Mouse (Mus musculus): ENCODE data around the gene Rab4a. TPM values are rescaled to one million over a fixed set of nuclear protein-coding genes. Genes with fewer than 3 reads are reported as not detected.

Rab4a gene
- total RNA-seq, 2 experiments from 2014 or later = 45.5 to 46.8 TPM

GRCm38 (mm10) chr8:123787254-123787897 is 18.4 kb upstream of the Rab4a start:
- DNase-seq (ENCODE audit: low spot score in 2 of 2) = no peak

DNA sequence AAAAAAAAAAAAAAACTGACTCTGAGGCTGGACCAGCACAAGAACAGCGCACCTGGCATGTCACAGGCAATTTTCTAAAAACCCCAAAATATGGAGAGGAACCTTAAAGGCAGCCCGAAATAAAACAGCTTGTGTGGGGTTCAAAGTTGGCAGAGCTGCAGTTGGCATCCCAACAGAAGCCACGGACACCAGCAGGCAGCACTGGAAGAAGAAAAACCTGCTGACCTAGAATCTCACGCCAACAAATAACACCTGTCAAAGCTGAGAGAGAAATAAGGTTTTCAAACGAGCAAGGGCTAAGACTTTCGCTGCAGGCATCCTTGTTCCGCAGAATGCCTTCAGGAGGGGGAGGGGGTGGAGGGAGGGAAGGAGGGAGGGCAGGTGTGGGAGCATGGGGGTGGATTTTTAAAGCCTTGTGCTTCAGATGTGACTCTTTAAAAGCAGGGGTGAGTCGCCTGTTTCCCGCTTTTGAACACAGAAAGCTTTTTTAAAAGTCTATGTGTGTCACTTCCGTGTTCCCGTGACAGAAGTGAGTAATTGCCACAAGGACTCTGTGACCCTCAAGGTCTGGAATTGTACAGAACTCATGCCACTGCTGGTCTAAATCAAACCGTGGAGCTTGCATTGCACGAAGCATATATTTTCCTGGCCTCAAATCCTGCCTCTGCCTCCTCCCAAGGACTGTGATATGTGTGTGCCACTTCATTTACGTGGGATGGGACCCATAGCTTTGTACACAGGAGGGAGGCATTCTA is 17.2 kb upstream of the Rab4a start:
- no peak for DNase-seq (ENCODE audit: low spot score in 2 of 2)

DNA sequence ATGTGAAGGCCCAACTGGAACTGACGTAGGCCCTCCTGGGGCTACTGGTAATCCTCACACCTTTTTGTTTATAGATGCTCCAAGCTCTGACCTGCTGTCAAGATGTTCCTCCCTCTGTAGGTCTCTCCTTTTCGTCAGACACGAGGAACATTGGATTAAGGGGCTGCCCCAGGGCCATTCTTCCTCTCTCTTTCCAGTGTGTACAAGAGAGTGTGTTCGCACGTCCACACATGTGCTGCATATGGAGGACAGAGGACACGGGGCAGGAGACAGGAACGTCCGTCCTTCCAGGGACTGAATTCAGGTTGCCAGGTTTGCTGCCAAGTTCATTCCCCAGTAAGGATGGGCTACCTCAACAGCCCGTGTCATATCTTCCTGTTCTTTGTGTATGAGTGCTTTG is 16.3 kb upstream of the Rab4a start:
- no peak for DNase-seq (ENCODE audit: low spot score in 2 of 2)

GRCm38 (mm10) chr8:123789970-123790369 is 15.8 kb upstream of the Rab4a start:
- DNase-seq (ENCODE audit: low spot score in 2 of 2) = peak; percentile 83 to 91

DNA sequence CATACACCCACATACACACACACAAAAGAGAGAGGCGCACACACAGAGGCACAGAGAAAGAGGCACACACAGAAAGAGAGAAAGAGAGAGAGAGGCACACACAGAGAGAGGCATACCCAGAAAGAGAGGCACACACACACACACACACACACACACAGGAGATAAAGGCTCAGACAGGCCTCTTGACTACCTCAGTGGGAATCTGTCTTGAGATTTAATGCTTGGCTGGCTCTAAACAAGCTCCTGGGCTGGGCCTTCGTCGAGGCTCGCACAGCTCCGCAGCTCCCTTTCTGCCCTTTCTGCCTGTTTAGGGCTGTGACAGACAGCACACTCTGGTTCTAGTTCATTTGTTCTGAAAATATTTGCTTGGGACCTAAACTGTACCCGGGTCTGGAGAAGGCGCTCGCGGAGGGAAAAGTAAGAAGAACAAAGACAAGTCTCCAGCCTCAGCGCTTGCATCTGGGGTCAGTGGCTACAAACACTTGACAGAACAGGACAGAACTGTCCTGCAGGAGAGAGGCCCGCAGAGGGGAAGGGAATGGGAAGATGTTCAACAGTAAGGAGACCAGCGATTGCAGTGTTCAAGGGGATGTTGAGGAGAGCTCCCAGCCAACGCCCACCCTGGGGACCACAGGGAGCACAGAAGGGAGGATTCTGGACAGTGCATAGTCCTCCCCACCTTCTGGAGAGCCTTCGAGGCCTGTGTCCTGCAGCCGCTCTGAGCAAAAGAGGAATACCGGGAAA is 14.5 kb upstream of the Rab4a start:
- DNase-seq (ENCODE audit: low spot score in 2 of 2) = no peak

DNA sequence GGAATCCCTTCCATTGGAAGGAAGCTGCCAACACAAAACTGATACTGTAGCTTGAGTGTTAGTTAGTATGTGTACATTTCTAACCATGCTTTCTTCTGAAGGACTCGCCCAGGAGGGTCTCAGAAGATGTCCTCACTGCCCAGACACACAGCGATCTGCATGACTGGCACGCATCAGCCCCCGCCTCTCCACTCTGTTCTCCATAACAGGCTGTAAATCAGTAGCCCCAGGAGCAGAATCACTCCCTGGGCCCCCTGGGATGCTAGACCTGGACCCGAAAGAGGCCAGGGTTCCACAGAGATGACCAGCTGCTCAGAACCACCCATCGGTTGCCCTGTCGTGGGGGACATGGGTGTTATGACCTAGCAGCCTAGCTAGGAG is 13.9 kb upstream of the Rab4a start:
- DNase-seq (ENCODE audit: low spot score in 2 of 2) = no peak

DNA sequence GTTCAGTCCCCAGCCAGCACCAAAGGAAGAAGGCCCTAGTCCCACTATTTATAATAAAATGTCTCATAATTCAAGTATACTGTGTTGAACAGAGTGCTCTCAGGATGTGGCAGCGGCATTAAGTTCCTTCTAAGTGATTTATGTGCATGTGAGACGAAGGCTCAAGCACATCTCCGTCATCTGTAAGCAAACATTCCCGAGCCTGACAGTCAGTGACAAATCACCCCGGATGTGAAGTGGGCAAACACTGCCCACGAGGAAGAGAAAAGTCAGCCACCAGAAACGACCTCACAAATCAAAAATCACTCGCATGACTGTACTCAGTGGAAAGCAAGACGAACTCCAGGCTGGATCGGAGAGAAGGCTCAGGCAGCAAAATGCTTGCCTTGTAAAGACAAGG is 11.9 kb upstream of the Rab4a start:
- DNase-seq (ENCODE audit: low spot score in 2 of 2) = no peak

DNA sequence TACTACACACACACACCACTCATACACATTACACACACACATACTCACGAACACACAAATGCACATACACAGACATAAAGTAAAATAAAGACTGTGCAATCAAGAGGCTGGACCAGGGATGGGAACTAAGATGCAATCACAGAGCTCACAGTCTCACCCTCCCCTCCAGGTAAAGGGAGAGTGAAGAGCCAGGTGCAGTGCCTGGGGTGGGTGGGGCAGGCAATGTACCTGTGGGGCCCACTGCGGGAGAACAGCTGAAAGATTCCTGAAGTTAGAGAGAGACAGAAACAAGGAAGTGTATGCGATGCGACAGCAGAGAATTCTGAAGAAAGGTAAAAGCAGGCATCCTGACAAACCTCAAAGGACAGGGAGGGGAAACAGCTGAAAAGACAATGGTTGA is 11.0 kb upstream of the Rab4a start:
- DNase-seq (ENCODE audit: low spot score in 2 of 2) = no peak

- no peak for DNase-seq (ENCODE audit: low spot score in 2 of 2)
Measured at GRCm38 (mm10) chr8:123796758-123797157, 9.0 kb upstream of the Rab4a start.

DNA sequence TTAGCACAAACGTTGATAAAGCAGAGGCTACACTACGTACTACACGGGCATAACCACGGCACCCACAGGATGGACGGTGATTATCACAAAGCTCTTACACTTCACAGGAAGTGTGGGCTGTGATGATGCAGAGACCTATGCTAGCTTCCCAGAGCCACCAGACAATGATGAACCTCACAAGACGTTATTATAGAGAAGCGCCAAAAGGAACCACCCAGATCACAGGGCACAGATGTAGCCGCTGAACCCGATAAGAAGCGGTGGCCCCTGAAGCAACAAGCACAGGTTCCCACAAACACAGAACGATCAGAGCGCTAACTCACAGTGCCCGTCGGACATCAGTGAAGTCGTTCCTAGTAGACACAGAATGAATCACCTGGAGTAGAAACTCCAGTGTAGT is 7.9 kb upstream of the Rab4a start:
- DNase-seq (ENCODE audit: low spot score in 2 of 2) = no peak

- no peak for DNase-seq (ENCODE audit: low spot score in 2 of 2)
Measured at GRCm38 (mm10) chr8:123799434-123799833, 6.4 kb upstream of the Rab4a start.

- no peak for DNase-seq (ENCODE audit: low spot score in 2 of 2)
Measured at GRCm38 (mm10) chr8:123799885-123800284, 5.9 kb upstream of the Rab4a start.

- no peak for DNase-seq (ENCODE audit: low spot score in 2 of 2)
Measured at GRCm38 (mm10) chr8:123800867-123801266, 4.9 kb upstream of the Rab4a start.

DNA sequence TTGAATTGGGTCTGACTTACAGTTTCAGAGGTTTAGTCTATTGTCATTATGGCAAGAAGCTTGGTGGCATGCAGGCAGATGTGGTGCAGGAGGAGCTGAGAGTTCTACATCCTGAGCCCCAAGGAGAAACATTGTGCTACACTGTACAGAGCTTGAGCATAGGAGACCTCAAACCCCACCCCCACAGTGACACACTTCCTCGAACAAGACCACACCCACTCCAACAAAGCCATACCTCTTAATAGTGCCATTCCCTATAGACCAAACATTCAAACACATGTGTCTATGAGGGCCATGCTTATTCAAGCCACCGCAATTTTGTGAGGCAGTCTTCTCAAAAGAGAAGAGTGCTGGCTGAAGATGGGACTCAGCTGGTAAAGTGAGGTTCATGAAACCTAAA is 4.2 kb upstream of the Rab4a start:
- DNase-seq (ENCODE audit: low spot score in 2 of 2) = no peak

DNA sequence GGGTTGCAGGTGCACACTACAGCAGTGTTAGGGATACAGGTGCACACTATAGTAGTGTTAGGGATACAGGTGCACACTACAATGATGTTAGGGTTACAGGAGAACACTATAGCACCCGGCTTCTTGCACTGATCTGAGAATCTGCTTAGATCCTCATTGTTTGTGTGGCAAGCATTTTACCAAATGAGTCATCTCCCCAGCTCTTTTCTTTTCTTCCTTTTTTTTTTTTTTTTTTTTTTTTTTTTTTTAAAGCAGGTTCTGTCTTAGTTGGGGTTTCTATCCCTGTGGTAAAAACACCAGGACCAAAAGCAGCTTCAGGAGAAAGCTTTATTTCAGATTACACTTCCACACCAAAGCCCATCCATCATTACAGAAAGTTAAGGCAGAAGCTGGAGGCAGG is 2.1 kb upstream of the Rab4a start:
- DNase-seq (ENCODE audit: low spot score in 2 of 2) = no peak

- no peak for DNase-seq (ENCODE audit: low spot score in 2 of 2)
Measured at GRCm38 (mm10) chr8:123804586-123804985, 1.2 kb upstream of the Rab4a start.

DNA sequence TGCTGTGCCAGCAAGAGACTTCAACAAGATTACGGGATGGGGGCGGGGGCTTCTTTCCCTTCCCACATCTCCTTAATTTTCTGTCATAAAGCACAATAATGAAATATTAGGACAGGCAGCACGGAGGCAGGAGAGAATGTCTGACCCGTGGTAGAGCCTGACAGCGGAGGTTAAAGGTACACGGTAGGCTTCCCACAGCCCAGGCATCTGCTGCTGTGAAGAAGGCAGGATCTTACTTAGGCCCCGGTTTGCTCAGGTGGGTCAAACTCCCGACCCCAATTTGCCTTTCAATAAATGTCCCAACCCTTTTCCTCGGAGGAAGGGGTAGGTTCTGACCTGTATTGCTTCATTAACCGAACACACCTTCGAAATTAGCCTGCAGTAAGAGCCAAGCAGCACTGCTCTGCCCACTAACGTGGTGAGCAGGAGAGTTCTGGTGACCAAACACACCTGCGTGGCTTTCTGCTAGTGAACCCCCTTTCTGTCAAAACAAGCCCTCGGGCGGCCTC is 522 bp upstream of the Rab4a start:
- no peak for DNase-seq (ENCODE audit: low spot score in 2 of 2)

DNA sequence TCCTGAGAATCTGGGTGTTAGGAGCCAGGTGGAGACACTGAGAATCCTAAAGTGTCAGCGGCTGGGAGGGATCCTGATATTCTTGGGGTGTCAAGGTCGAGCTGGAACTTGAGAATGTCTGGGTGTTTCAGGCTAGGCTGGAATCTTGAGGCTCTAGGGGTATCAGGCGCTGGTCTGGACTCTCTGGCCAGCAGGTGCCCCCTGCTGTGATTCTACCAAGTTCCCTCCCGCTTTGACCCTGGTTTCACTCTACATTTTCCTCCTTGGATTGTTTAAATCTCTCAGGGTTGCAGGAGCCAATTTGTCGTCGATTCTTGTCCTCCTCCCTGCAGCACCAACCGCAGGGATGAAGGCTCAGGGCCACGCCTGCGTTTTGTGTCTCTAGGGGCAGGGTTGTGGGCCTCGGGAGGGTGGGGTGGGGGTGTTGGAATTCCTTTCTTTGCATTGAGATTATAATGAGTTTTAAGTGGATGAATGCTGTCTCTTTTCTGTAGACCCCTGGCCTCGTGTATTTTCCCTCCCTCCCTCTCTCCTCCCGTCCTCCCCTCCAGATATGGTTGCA is 670 bp downstream of the Rab4a start:
- no peak for DNase-seq (ENCODE audit: low spot score in 2 of 2)

GRCm38 (mm10) chr8:123807024-123807431 is 1.2 kb downstream of the Rab4a start:
- DNase-seq (ENCODE audit: low spot score in 2 of 2) = no peak

DNA sequence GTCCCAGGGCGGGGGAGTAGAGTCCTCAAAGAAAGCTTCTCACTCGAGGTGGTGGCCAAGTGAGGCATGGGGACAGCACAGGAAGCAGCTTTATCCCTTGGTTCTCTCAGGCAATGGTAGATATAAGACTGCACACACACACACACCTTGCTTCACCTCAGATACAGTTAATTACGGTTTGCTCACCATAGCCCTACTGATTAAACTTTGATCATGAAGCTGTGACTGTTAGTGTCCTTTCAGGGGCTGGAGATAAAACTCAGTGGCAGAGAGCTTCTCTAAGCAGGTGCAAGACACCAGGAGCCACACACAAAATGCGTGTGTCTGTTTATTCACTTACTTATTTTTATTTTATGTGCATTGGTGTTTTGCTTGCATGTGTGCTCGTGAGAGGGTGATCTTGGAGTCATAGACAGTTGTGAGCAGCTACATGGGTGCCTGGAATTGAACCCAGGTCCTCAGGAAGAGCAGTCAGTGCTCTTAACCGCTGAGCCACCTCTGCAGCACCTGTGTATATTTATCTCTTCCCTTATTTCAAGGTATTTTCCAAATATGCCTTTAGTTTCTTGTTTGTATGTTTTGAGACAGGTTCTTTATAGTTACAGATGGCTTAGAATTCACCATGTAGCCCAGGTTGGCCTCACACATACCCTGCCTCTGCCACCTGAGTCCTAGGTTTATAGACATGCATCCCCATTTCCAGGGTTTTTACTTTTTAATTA is 2.2 kb downstream of the Rab4a start:
- DNase-seq (ENCODE audit: low spot score in 2 of 2) = no peak

DNA sequence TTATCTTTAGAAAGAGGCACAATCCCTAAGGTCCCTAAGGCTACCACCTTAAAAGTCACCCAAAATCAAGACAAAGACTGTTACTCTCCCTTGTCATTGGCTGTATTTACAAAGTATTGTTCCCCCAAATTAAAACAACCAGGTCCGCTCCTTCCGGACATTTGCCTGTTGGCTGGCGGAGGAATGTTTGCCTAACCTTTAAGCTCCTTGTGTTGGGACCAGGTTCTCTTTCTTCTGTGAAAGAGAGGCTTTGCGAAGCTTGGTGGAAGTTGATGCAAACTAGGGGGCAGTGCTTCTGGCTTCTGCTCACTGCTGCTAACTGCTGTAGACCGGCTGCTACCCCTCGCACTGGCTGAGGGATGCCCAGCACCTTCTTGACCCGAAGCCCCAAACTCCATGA is 2.9 kb downstream of the Rab4a start:
- DNase-seq (ENCODE audit: low spot score in 2 of 2) = no peak

All from layer of hippocampus, postnatal 14 days (tissue).